Mouse (Mus musculus): ENCODE results near the gene Gm3317. TPM values are rescaled to one million over a fixed set of nuclear protein-coding genes. Genes with fewer than 3 reads are reported as not detected.

Gm3317 gene
- polyA plus RNA-seq (2017; shearing (Covaris generic)): not detected

DNA sequence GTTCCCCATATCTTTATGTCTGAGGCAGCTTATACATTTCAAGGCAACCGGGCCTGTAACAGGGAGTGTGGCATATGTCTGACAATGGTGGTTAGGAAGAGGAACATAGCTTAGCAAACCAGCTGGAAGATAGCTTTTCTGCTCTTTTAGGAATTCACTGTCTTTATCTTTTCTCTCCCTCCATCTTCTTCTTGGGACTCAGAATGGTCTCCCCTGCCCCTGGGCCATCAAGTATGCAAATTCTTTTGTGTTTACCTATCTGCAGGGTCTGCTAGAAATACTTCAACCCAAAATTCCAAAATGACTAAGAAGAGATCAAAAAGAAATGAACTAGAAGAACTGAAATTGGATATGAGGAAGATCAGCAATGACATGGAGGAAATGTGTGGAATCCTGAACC lies at the start of gene Gm3317:
Gm3317 (plus strand) TSS at position 301 of the 400 bp plus-strand sequence.

DNA sequence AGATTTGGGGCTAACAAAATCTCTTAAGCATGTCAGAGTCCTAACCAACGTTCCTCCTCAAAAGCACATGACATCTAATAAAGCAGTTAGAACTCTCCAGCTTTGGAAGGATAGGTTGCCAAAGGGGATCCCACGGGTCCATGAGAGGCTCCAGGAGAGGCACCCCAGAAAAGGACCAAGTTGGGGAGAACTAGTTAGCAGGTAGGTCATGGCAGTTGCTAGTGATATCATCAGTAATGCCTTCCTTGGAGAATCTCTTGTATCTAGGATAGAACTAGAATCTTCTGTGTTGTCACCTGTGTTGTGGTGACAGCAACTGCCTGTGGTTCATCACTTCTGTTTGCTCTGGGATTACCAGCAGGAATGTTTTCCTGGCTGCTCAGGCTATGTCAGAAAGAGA lies 33.1 kb upstream of the Gm3317 start, which contains the start of gene Gm8279:
Gm8279 (plus strand) TSS at position 301 of the 400 bp plus-strand sequence.

GRCm38 (mm10) chr14:5185493-5185892 lies 21.2 kb downstream of the Gm3317 start, which contains the start of gene Gm8271:
Gene Gm8271, plus strand, starts transcription at chr14:5185793.

Other genes with a start within 250 kb of the Gm3317 start
- not detected for gene Gm8297, start 180.6 kb upstream of the Gm3317 start, polyA plus RNA-seq (2017; shearing (Covaris generic))
- not detected for gene Gm3298, start 148.6 kb upstream of the Gm3317 start, polyA plus RNA-seq (2017; shearing (Covaris generic))
- 0.16 TPM for gene 4930555G01Rik, start 113.9 kb upstream of the Gm3317 start, polyA plus RNA-seq (2017; shearing (Covaris generic))
- gene Gm8281, start 93.5 kb upstream of the Gm3317 start, polyA plus RNA-seq (2017; shearing (Covaris generic)): 1.4 TPM
- not detected for gene Gm8279, start 33.0 kb upstream of the Gm3317 start, polyA plus RNA-seq (2017; shearing (Covaris generic))
- gene Gm8271, start 21.3 kb downstream of the Gm3317 start, polyA plus RNA-seq (2017; shearing (Covaris generic)): not detected
- not detected for gene Gm3526, start 96.0 kb downstream of the Gm3317 start, polyA plus RNA-seq (2017; shearing (Covaris generic))
- not detected for gene Gm3542, start 170.4 kb downstream of the Gm3317 start, polyA plus RNA-seq (2017; shearing (Covaris generic))
- 3.7 TPM for gene Gm3500, start 224.5 kb downstream of the Gm3317 start, polyA plus RNA-seq (2017; shearing (Covaris generic))

Measured in CD4-positive, CD25-positive, alpha-beta regulatory T cell (primary cell).